In genomic region chr3:89858123-89858522, GRCm38 (mm10) we compare ENCODE assay signal across 8 mouse cellular contexts. TPM values are rescaled to one million over a fixed set of nuclear protein-coding genes. Genes with fewer than 3 reads are reported as not detected.
DNase-seq lines count a peak whose midpoint lies in the region; TF ChIP-seq lines count a peak whose summit lies in the region.

No protein-coding gene starts in this region.

- no peak for TF ChIP-seq POLR2A in lung, adult 2 months (IDR thresholded peaks at IDR 0.05; ENCODE audit: borderline replicate concordance, extremely low read depth, low read depth, low read length)
- no peak for TF ChIP-seq POLR2A in cortical plate, adult 2 months (IDR thresholded peaks at IDR 0.05; ENCODE audit: extremely low read depth, insufficient read depth, low read length)

- peaks cover 24% of the 10 kb centered on the region for H3K4me1 ChIP-seq in lung, adult 2 months (ENCODE audit: control insufficient read depth, insufficient read depth, low read length)
- peaks cover 4% of the 10 kb centered on the region; the same call in 1 of the 2 replicates for H3K4me1 ChIP-seq in cortical plate, adult 2 months (ENCODE audit: control insufficient read depth, insufficient read depth, low read length)

- no peak overlapping the region for H3K4me3 ChIP-seq in lung, adult 2 months (replicated peaks; ENCODE audit: extremely low read depth, low read depth, low read length)
- H3K4me3 ChIP-seq in cortical plate, adult 2 months (ENCODE audit: insufficient read depth, low read length), result no peak overlapping the region

- WGBS in lung, adult 2 months, result 7% methylated on average over 4 of the region's 4 CpGs

- TF ChIP-seq CTCF in lung, adult 2 months (IDR thresholded peaks at IDR 0.05; ENCODE audit: insufficient read depth, low read length), result peak; percentile 32; the same call in 1 of the 2 replicates
- peak; percentile 59 for TF ChIP-seq CTCF in cortical plate, adult 2 months (IDR thresholded peaks at IDR 0.05; ENCODE audit: extremely low read depth, insufficient read depth, low read length)

- DNase-seq in cerebellum, postnatal 10 days, result peak; percentile 28 to 69
- DNase-seq in cerebellum, adult 9-11 months, result no peak
- DNase-seq in lung, adult 2 months, result no peak
- DNase-seq in lung, postnatal 4 days, result no peak
- DNase-seq in mesoderm, embryonic 11.5 days (ENCODE audit: low read depth, low spot score), result peak; percentile 82
- no peak for DNase-seq in urinary bladder, adult 2 months (ENCODE audit: low spot score)
- DNase-seq in kidney, adult 8-10 months, result no peak

- H3K27ac ChIP-seq in cortical plate, adult 2 months (ENCODE audit: insufficient read depth, low read length), result no peak overlapping the region

RNA-seq across cellular contexts. Expression of gene She, which starts 27.0 kb away (rescaled TPM):
- 15.1 and 16.3 TPM in 2 replicates for polyA plus RNA-seq in lung, adult 2 months (2012; rRNA removed)
- polyA plus RNA-seq in cortical plate, adult 2 months (2012; rRNA removed), result 2.2 TPM in 2 replicates
- polyA plus RNA-seq in urinary bladder, adult 2 months (2012; rRNA removed), result 3.4 and 5.3 TPM in 2 replicates

RNA-seq across cellular contexts. Expression of gene Il6ra, which starts 54.9 kb away (rescaled TPM):
- 19.8 and 22.6 TPM in 2 replicates for polyA plus RNA-seq in lung, adult 2 months (2012; rRNA removed)
- 2.4 and 2.6 TPM in 2 replicates for polyA plus RNA-seq in cortical plate, adult 2 months (2012; rRNA removed)
- 5.3 and 7.9 TPM in 2 replicates for polyA plus RNA-seq in urinary bladder, adult 2 months (2012; rRNA removed)

Comparison
In these comparisons a context has a peak if more than half of its experiments do, and no peak if none do; other contexts are left out.
1. DNase-seq: peak in cerebellum, postnatal 10 days (2 of 2) and mesoderm, embryonic 11.5 days (single experiment); none in cerebellum, adult 9-11 months (single experiment), lung, adult 2 months (single experiment), lung, postnatal 4 days (0 of 2), urinary bladder, adult 2 months (single experiment) and kidney, adult 8-10 months (0 of 2).